Mouse (Mus musculus): ENCODE results near the gene Ndc80.
"Not testable (repeated sequence)": the region's sequence is repeated elsewhere in the genome, so short reads cannot be mapped to it uniquely, and the experiment has no call there.

The Ndc80 gene

GRCm38 (mm10) chr17:71526711-71527564 lies at the start of gene Ndc80:
TSS of gene Ndc80 (minus strand) at chr17:71526857.
- DNase-seq: peak; percentile 91

- peak; percentile 11 for DNase-seq
Measured at GRCm38 (mm10) chr17:71561631-71562030, 35.0 kb upstream of the Ndc80 start.

GRCm38 (mm10) chr17:71552901-71553300 lies 26.2 kb upstream of the Ndc80 start:
- peak; percentile 6 for DNase-seq

- peak; percentile 78 for DNase-seq
Measured at GRCm38 (mm10) chr17:71551757-71552451, 25.2 kb upstream of the Ndc80 start, which contains the start of gene Spdya. TSS of gene Spdya (plus strand) at chr17:71552061.

GRCm38 (mm10) chr17:71551350-71551749 lies 24.7 kb upstream of the Ndc80 start:
- no peak for DNase-seq

GRCm38 (mm10) chr17:71548586-71548985 lies 21.9 kb upstream of the Ndc80 start:
- no peak for DNase-seq

GRCm38 (mm10) chr17:71537164-71537563 lies 10.5 kb upstream of the Ndc80 start:
- DNase-seq: no peak

- DNase-seq: not testable (repeated sequence)
Measured at GRCm38 (mm10) chr17:71535595-71535994, 8.9 kb upstream of the Ndc80 start.

GRCm38 (mm10) chr17:71528042-71528441 lies 1.4 kb upstream of the Ndc80 start:
- DNase-seq: no peak

GRCm38 (mm10) chr17:71526302-71526708 lies 352 bp downstream of the Ndc80 start:
- DNase-seq: no peak

GRCm38 (mm10) chr17:71510297-71510696 lies 16.4 kb downstream of the Ndc80 start:
- DNase-seq: no peak

- no peak for DNase-seq
Measured at GRCm38 (mm10) chr17:71506832-71507231, 19.8 kb downstream of the Ndc80 start.

- no peak for DNase-seq
Measured at GRCm38 (mm10) chr17:71495784-71496183, 30.9 kb downstream of the Ndc80 start.

GRCm38 (mm10) chr17:71491332-71491686 lies 35.3 kb downstream of the Ndc80 start:
- DNase-seq: no peak

- DNase-seq: peak; percentile 42
Measured at GRCm38 (mm10) chr17:71490666-71491331, 35.9 kb downstream of the Ndc80 start.

GRCm38 (mm10) chr17:71489703-71490461 lies 36.8 kb downstream of the Ndc80 start:
- no peak for DNase-seq

- DNase-seq: peak; percentile 65
Measured at GRCm38 (mm10) chr17:71486231-71486851, 40.3 kb downstream of the Ndc80 start.

- peak; percentile 68 for DNase-seq
Measured at GRCm38 (mm10) chr17:71485791-71486230, 40.8 kb downstream of the Ndc80 start.

- peak; percentile 13 for DNase-seq
Measured at GRCm38 (mm10) chr17:71484711-71485110, 41.9 kb downstream of the Ndc80 start.

- DNase-seq: no peak
Measured at GRCm38 (mm10) chr17:71483418-71484060, 43.1 kb downstream of the Ndc80 start.

GRCm38 (mm10) chr17:71479381-71479901 lies 47.2 kb downstream of the Ndc80 start:
- peak; percentile 54 for DNase-seq
